Mouse (Mus musculus) lung, embryonic 14.5 days (tissue): ENCODE data around the gene Ccdc83. TPM values are rescaled to one million over a fixed set of nuclear protein-coding genes. Genes with fewer than 3 reads are reported as not detected.
A peak's percentile ranks its signal among the peaks of the same experiment; 100 is the strongest.

Experiments used
- ATAC-seq: fragments of 200-750 bp; cut with Nextera tagmentation; 2 replicates; pipeline ENCODE4 v1.8.0; 2017; ENCODE audit warnings: mild to moderate bottlenecking, moderate TSS enrichment, moderate library complexity; ENCODE audit not compliant: insufficient read depth
- DNase-seq: peaks from one replicate; pipeline ENCODE4 v3.0.0-alpha.2; 2015
- H3K27ac ChIP-seq: fragments of 300-500 bp; sonication (generic); 2 replicates; pipeline ENCODE4 v1.5.1; 2014; ENCODE audit warnings: low read depth, mild to moderate bottlenecking, moderate library complexity
- H3K27me3 ChIP-seq: fragments of 300-500 bp; sonication (generic); 2 replicates; pipeline ENCODE4 v1.6.1; 2014; ENCODE audit warnings: low read length, control low read depth; ENCODE audit not compliant: insufficient read depth
- H3K36me3 ChIP-seq: fragments of 300-500 bp; sonication (generic); 2 replicates; pipeline ENCODE4 v1.6.1; 2014; ENCODE audit warnings: control low read depth; ENCODE audit not compliant: insufficient read depth
- H3K4me1 ChIP-seq: fragments of 300-500 bp; sonication (generic); 2 replicates; pipeline ENCODE4 v1.6.1; 2014; ENCODE audit warnings: antibody characterized with exemption, control low read depth; ENCODE audit not compliant: insufficient read depth
- H3K4me2 ChIP-seq: fragments of 300-500 bp; sonication (generic); 2 replicates; pipeline ENCODE4 v1.6.1; 2014; ENCODE audit warnings: mild to moderate bottlenecking
- H3K4me3 ChIP-seq: fragments of 300-500 bp; sonication (generic); 2 replicates; pipeline ENCODE4 v1.5.1; 2014; ENCODE audit warnings: low read depth, low read length
- H3K9ac ChIP-seq: fragments of 300-500 bp; sonication (generic); 2 replicates; pipeline ENCODE4 v1.6.1; 2014
- H3K9me3 ChIP-seq: fragments of 300-500 bp; sonication (generic); 2 replicates; pipeline ENCODE4 v1.6.1; 2016; ENCODE audit warnings: low read depth, low read length, control low read depth
- CTCF ChIP-seq: IDR thresholded peaks from 2 replicates; pipeline ENCODE4 v1.5.1; 2016; ENCODE audit warnings: antibody characterized with exemption, low read depth
- WGBS: fragments of 180-500 bp; shearing (Covaris S2); extraction: QIAGEN DNeasy Blood & Tissue Kit; methylation state at CpG from one replicate; pipeline ENCODE4 v1.1.7; 2014; 5-methylcytosine and 5-hydroxymethylcytosine counted together
- polyA plus RNA-seq: library from polyadenylated mRNA; unstranded; fragments of >200 nt; fragmentation: Nextera tagmentation; extraction: Ambion mirVana; gene quantifications from 2 replicates; pipeline ENCODE4 v1.2.1, GENCODE M21; 2014

Ccdc83 gene
- polyA plus RNA-seq: not detected in 2 replicates

DNA sequence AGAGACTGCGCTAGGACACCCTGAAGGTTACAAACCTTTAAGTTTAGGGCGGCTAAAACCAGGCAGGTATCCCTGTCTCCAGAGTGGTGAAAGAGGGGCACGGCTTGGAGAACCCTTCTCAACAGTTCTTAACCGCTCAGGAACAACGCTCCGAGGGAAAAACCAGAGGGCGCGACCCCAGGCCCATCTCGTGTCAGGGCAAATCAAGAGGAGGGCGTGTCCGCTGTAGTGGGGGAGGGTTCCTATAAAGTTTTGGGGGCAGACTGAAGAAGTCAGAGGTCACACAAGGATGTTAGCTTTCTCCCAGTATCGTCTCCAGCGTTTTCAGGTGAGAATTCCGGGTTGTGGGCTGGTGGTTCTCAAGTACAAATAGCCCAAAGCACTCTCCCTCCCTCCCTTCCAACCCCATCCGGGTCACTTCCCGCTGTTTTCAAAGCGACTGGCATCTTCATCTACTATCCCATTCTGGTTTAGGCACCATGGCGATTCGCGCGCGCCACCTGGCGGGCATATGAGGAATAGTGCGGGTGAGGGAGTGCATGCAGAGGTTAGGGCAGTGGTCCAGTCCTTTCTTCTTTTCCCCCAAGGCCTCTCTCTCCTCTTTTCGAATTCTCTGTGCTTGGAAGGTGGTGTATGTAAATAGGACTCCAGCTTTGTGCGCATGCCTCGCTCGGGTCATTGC is at the start of gene Ccdc83:
Ccdc83 (minus strand) TSS at position 489 of the 682 bp plus-strand sequence.
- peak within 1 kb of the TSS; percentile 22 for H3K4me3 ChIP-seq
- peak within 1 kb of the TSS; percentile 62 for H3K4me2 ChIP-seq
- no peak within 1 kb of the TSS for H3K27ac ChIP-seq
- ATAC-seq: peak; percentile 91
- no peaks in the 10 kb centered on the region for H3K4me1 ChIP-seq
- H3K9ac ChIP-seq: peak within 1 kb of the TSS; percentile 32; the same call in 1 of the 2 replicates
- peak; percentile 99 for TF ChIP-seq CTCF
- no peaks in the 10 kb centered on the region for H3K27me3 ChIP-seq
- H3K9me3 ChIP-seq: no peaks in the 10 kb centered on the region
- no peaks in the 10 kb centered on the region for H3K36me3 ChIP-seq
- WGBS: 4% methylated on average over 28 of the region's 28 CpGs
- peak; percentile 92 for DNase-seq

DNA sequence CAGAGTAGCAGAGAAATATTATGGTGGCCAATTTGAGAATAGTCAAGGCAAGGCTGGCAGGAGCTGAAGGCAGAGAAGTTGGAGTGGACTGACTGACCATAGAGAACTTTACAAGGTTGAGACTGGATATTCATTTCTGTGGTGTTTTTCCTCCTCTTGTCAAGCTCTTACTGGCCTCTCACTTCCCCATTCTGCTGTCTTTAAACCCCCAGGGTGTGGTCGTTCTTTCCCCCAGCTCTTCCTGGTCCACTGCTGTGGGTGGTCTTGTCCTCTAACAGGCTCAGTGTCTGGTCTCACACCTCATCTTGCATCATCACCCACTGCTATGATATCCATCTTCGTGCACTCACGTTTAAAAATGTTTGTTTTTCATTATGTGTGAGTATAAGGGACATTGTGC is 47.8 kb upstream of the Ccdc83 start:
- ATAC-seq (no peak), DNase-seq (no peak)
- no peak for TF ChIP-seq CTCF
- H3K27ac ChIP-seq: no peak overlapping the region
- no peaks in the 10 kb centered on the region for H3K9me3 ChIP-seq
- peaks cover 4% of the 10 kb centered on the region; the same call in 1 of the 2 replicates for H3K4me1 ChIP-seq
- H3K9ac ChIP-seq: no peak overlapping the region
- no peaks in the 10 kb centered on the region for H3K27me3 ChIP-seq
- WGBS: 33% methylated on average over 3 of the region's 3 CpGs
- no peak overlapping the region for H3K4me3 ChIP-seq
- no peaks in the 10 kb centered on the region for H3K36me3 ChIP-seq
- no peak overlapping the region for H3K4me2 ChIP-seq

DNA sequence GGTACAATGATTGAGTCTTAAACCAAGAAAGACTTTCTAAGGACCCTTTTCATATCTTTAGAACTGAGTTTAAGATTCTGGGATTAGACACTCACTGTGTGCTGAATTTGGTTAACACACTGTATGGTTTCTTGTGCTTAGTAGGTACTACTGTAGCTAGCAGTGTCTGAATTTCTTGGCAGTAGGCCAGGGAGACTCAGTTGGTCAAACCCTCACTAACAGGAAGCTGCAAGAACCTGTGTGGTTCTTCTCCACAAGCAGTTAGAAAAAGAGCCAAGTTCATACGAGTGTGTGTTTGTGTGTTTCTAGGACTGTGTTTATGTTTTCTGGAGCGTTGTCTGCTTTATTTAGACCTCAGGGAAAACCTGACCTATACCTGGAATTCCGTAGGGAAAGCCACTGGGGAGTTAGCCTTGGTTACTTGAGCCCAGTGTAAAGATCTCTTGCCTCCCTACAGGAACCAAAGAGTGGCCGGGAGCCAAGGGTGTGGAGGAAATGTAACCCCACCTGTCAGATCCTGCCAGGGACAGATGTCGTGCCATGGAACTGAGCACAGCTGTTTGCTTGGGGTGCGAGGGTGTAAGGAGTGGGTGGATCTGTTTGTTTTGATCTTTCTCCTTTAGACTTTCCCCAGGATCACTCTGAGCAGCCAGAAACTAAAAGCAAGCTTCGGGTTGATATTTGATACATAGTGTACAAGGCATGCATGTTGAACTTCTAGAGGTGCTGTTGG is 46.7 kb upstream of the Ccdc83 start:
- H3K4me3 ChIP-seq: no peak overlapping the region
- H3K4me2 ChIP-seq: no peak overlapping the region
- ATAC-seq (peak; percentile 58; the same call in 1 of the 2 replicates), DNase-seq (peak; percentile 63)
- no peaks in the 10 kb centered on the region for H3K9me3 ChIP-seq
- H3K4me1 ChIP-seq: peaks cover 4% of the 10 kb centered on the region; the same call in 1 of the 2 replicates
- H3K27me3 ChIP-seq: no peaks in the 10 kb centered on the region
- TF ChIP-seq CTCF: no peak
- H3K27ac ChIP-seq: no peak overlapping the region
- H3K36me3 ChIP-seq: no peaks in the 10 kb centered on the region
- H3K9ac ChIP-seq: no peak overlapping the region
- 26% methylated on average over 7 of the region's 7 CpGs for WGBS

- no peak for TF ChIP-seq CTCF
- H3K27me3 ChIP-seq: no peaks in the 10 kb centered on the region
- WGBS: 66% methylated on average over 6 of the region's 6 CpGs
- H3K4me2 ChIP-seq: no peak overlapping the region
- no peak overlapping the region for H3K27ac ChIP-seq
- no peaks in the 10 kb centered on the region for H3K9me3 ChIP-seq
- ATAC-seq: no peak
- no peak for DNase-seq
- no peak overlapping the region for H3K9ac ChIP-seq
- no peak overlapping the region for H3K4me3 ChIP-seq
- H3K4me1 ChIP-seq: peaks cover 4% of the 10 kb centered on the region; the same call in 1 of the 2 replicates
- H3K36me3 ChIP-seq: no peaks in the 10 kb centered on the region
Observed at GRCm38 (mm10) chr7:90308003-90308402, 42.4 kb upstream of the Ccdc83 start.

DNA sequence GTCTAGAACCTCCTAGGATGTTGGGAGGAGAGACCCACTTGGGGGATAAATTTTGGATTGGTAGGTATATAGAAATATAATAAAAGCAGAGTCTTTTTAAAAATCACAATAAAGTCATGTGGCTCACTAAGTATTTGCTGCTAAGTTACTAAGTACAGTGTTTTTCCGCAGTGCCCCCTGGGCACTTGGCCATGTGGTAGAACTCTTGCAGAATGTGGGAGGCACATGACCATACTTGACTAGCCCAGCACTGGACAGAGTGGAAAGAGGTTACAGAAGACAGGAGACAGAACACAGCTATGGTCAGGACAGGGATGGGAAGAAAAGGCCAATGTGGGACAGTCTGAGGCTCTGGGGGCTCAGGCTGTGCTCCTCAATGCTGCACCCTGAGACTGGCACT is 41.4 kb upstream of the Ccdc83 start:
- Histone ChIP-seq H3K9me3 (no peaks in the 10 kb centered on the region), H3K9ac (no peak overlapping the region), H3K4me1 (no peaks in the 10 kb centered on the region), H3K27ac (no peak overlapping the region), H3K36me3 (no peaks in the 10 kb centered on the region), H3K27me3 (no peaks in the 10 kb centered on the region), H3K4me3 (no peak overlapping the region), H3K4me2 (no peak overlapping the region)
- WGBS: 81% methylated on average over 1 of the region's 1 CpGs
- no peak for TF ChIP-seq CTCF
- DNase-seq (no peak), ATAC-seq (no peak)

- no peaks in the 10 kb centered on the region for H3K27me3 ChIP-seq
- no peak overlapping the region for H3K9ac ChIP-seq
- no peaks in the 10 kb centered on the region for H3K36me3 ChIP-seq
- no peaks in the 10 kb centered on the region for H3K4me1 ChIP-seq
- DNase-seq (peak; percentile 13), ATAC-seq (no peak)
- H3K4me2 ChIP-seq: no peak overlapping the region
- no peaks in the 10 kb centered on the region for H3K9me3 ChIP-seq
- no peak overlapping the region for H3K27ac ChIP-seq
- 9% methylated on average over 3 of the region's 3 CpGs for WGBS
- no peak for TF ChIP-seq CTCF
- no peak overlapping the region for H3K4me3 ChIP-seq
Observed at GRCm38 (mm10) chr7:90306079-90306478, 40.5 kb upstream of the Ccdc83 start.
